Mouse (Mus musculus): ENCODE results near the gene Osgepl1. TPM values are rescaled to one million over a fixed set of nuclear protein-coding genes. Genes with fewer than 3 reads are reported as not detected.
"Not testable (repeated sequence)": the region's sequence is repeated elsewhere in the genome, so short reads cannot be mapped to it uniquely, and the experiment has no call there.

Osgepl1 gene
- 18.9 and 25.4 TPM in 2 replicates for total RNA-seq (2014; rRNA removed)
- polyA plus RNA-seq (2012; rRNA removed), result 6.0 TPM in 2 replicates

GRCm38 (mm10) chr1:53312989-53313967 is at the start of gene Osgepl1:
Gene Osgepl1, plus strand, starts transcription at chr1:53313624.
- peak within 1 kb of the TSS; percentile 79 for H3K4me3 ChIP-seq (ENCODE audit: insufficient read depth, low read depth, low read length)
- peak; percentile 47; the same call in 1 of the 2 replicates for TF ChIP-seq POLR2A (IDR thresholded peaks at IDR 0.05; ENCODE audit: extremely low read depth, insufficient read depth, low read length)
- TF ChIP-seq CTCF (IDR thresholded peaks at IDR 0.05; ENCODE audit: low read depth, low read length), result no peak
- 2% methylated on average over 27 of the region's 27 CpGs for WGBS
- peak; percentile 72 for DNase-seq (ENCODE audit: extremely low read depth, low read depth, low spot score)
- no peaks in the 10 kb centered on the region; the same call in 1 of the 2 replicates for H3K79me2 ChIP-seq (ENCODE audit: control insufficient read depth, insufficient read depth, low read length)
- peak within 1 kb of the TSS; percentile 99 for H3K27ac ChIP-seq (replicated peaks; ENCODE audit: insufficient read depth, low read depth, low read length)
- H3K36me3 ChIP-seq (ENCODE audit: control insufficient read depth, insufficient read depth, low read length), result peaks cover 14% of the 10 kb centered on the region
- no peaks in the 10 kb centered on the region for H3K27me3 ChIP-seq (ENCODE audit: control insufficient read depth, insufficient read depth, low read length)
- H3K4me1 ChIP-seq (ENCODE audit: control insufficient read depth, insufficient read depth, low read length), result no peaks in the 10 kb centered on the region
- peak within 1 kb of the TSS; percentile 98 for H3K9ac ChIP-seq (ENCODE audit: low read depth, low read length)

GRCm38 (mm10) chr1:53264958-53265612 is 48.3 kb upstream of the Osgepl1 start:
- H3K36me3 ChIP-seq (ENCODE audit: control insufficient read depth, insufficient read depth, low read length); H3K79me2 ChIP-seq (ENCODE audit: control insufficient read depth, insufficient read depth, low read length); H3K4me1 ChIP-seq (ENCODE audit: control insufficient read depth, insufficient read depth, low read length); H3K9ac ChIP-seq (ENCODE audit: low read depth, low read length); DNase-seq (ENCODE audit: extremely low read depth, low read depth, low spot score); H3K27ac ChIP-seq (replicated peaks; ENCODE audit: insufficient read depth, low read depth, low read length); H3K27me3 ChIP-seq (ENCODE audit: control insufficient read depth, insufficient read depth, low read length); H3K4me3 ChIP-seq (ENCODE audit: insufficient read depth, low read depth, low read length): not testable (repeated sequence)

- H3K79me2 ChIP-seq (ENCODE audit: control insufficient read depth, insufficient read depth, low read length), result no peaks in the 10 kb centered on the region
- no peak overlapping the region for H3K4me3 ChIP-seq (ENCODE audit: insufficient read depth, low read depth, low read length)
- H3K27ac ChIP-seq (replicated peaks; ENCODE audit: insufficient read depth, low read depth, low read length), result no peak overlapping the region
- H3K36me3 ChIP-seq (ENCODE audit: control insufficient read depth, insufficient read depth, low read length), result peaks cover 6% of the 10 kb centered on the region
- TF ChIP-seq POLR2A (IDR thresholded peaks at IDR 0.05; ENCODE audit: extremely low read depth, insufficient read depth, low read length) (no peak), CTCF (IDR thresholded peaks at IDR 0.05; ENCODE audit: low read depth, low read length) (no peak)
- H3K4me1 ChIP-seq (ENCODE audit: control insufficient read depth, insufficient read depth, low read length), result no peaks in the 10 kb centered on the region
- no peaks in the 10 kb centered on the region for H3K27me3 ChIP-seq (ENCODE audit: control insufficient read depth, insufficient read depth, low read length)
- no peak for DNase-seq (ENCODE audit: extremely low read depth, low read depth, low spot score)
- no peak overlapping the region for H3K9ac ChIP-seq (ENCODE audit: low read depth, low read length)
- WGBS, result 67% methylated on average over 3 of the region's 3 CpGs
These were observed 43.5 kb upstream of the Osgepl1 start for GRCm38 (mm10) chr1:53269901-53270300.

GRCm38 (mm10) chr1:53272646-53273045 is 40.8 kb upstream of the Osgepl1 start:
- Histone ChIP-seq H3K36me3 (ENCODE audit: control insufficient read depth, insufficient read depth, low read length) (peaks cover 7% of the 10 kb centered on the region), H3K27ac (replicated peaks; ENCODE audit: insufficient read depth, low read depth, low read length) (no peak overlapping the region), H3K9ac (ENCODE audit: low read depth, low read length) (no peak overlapping the region), H3K4me3 (ENCODE audit: insufficient read depth, low read depth, low read length) (no peak overlapping the region), H3K79me2 (ENCODE audit: control insufficient read depth, insufficient read depth, low read length) (no peaks in the 10 kb centered on the region), H3K27me3 (ENCODE audit: control insufficient read depth, insufficient read depth, low read length) (no peaks in the 10 kb centered on the region), H3K4me1 (ENCODE audit: control insufficient read depth, insufficient read depth, low read length) (no peaks in the 10 kb centered on the region)
- TF ChIP-seq CTCF (IDR thresholded peaks at IDR 0.05; ENCODE audit: low read depth, low read length) (no peak), POLR2A (IDR thresholded peaks at IDR 0.05; ENCODE audit: extremely low read depth, insufficient read depth, low read length) (no peak)
- DNase-seq (ENCODE audit: extremely low read depth, low read depth, low spot score), result peak; percentile 26

- WGBS, result 18% methylated on average over 3 of the region's 3 CpGs
- H3K27me3 ChIP-seq (ENCODE audit: control insufficient read depth, insufficient read depth, low read length), result no peaks in the 10 kb centered on the region
- TF ChIP-seq POLR2A (IDR thresholded peaks at IDR 0.05; ENCODE audit: extremely low read depth, insufficient read depth, low read length), result no peak
- H3K36me3 ChIP-seq (ENCODE audit: control insufficient read depth, insufficient read depth, low read length), result no peaks in the 10 kb centered on the region
- H3K27ac ChIP-seq (replicated peaks; ENCODE audit: insufficient read depth, low read depth, low read length), result peak overlapping the region; percentile 63
- no peak overlapping the region for H3K9ac ChIP-seq (ENCODE audit: low read depth, low read length)
- H3K79me2 ChIP-seq (ENCODE audit: control insufficient read depth, insufficient read depth, low read length), result peaks cover 10% of the 10 kb centered on the region; the same call in 1 of the 2 replicates
- H3K4me3 ChIP-seq (ENCODE audit: insufficient read depth, low read depth, low read length), result no peak overlapping the region
- peak; percentile 93 for DNase-seq (ENCODE audit: extremely low read depth, low read depth, low spot score)
- peaks cover 15% of the 10 kb centered on the region for H3K4me1 ChIP-seq (ENCODE audit: control insufficient read depth, insufficient read depth, low read length)
These were observed 22.2 kb upstream of the Osgepl1 start for GRCm38 (mm10) chr1:53291197-53291596.
